In the genomic region with DNA sequence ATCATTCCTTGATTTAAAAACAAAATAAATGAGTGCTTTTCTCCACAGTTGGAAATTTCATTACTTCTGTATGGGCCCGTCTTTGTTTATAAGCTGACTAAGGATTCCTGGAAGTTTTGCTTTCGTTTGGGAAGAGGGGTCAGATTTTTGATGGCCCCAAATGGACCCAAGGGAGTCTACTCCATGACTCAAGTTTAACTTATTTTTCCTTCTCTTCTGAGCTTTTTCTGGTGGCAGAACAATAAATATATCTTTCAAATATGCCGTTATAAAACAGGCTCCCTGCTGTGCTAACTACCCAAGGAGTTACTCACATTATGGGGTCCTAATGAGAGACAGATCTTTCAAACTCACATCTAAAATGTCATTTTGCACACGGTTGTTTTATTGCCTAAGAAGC, we compare ENCODE assay signal across 22 mouse cellular contexts.
A peak's percentile ranks its signal among the peaks of the same experiment; 100 is the strongest.
DNase-seq lines count a peak whose midpoint lies in the region; ATAC-seq and TF ChIP-seq lines count a peak whose summit lies in the region.
"Had no signal": no experiment of that assay in that cellular context is flagged by ENCODE, and none has a peak within 500 bp of the region (broad histone marks: within the 10 kb centered on the region; RNA-seq: fewer than 3 reads in every experiment).

No protein-coding gene starts in this region.

- H3K9me3 ChIP-seq in kidney, embryonic 15.5 days (replicated peaks), result no peaks in the 10 kb centered on the region
- H3K9me3 ChIP-seq in limb, embryonic 11.5 days (ENCODE audit: control insufficient read depth, low read length), result no peaks in the 10 kb centered on the region
- H3K9me3 ChIP-seq: embryonic facial prominence, embryonic 15.5 days; forebrain, embryonic 10.5 days; heart, embryonic 13.5 days; liver, embryonic 12.5 days had no signal

- peak overlapping the region; percentile 73; the same call in 1 of the 2 replicates for H3K27ac ChIP-seq in kidney, embryonic 15.5 days
- no peak overlapping the region for H3K27ac ChIP-seq in kidney, adult 2 months (ENCODE audit: insufficient read depth, low read depth, low read length)
- H3K27ac ChIP-seq in limb, embryonic 11.5 days (replicated peaks; ENCODE audit: low read depth, low read length), result no peak overlapping the region
- H3K27ac ChIP-seq: embryonic facial prominence, embryonic 15.5 days; forebrain, embryonic 10.5 days; hindbrain, embryonic 14.5 days; liver, embryonic 12.5 days had no signal

- H3K27me3 ChIP-seq in kidney, embryonic 15.5 days, result no peaks in the 10 kb centered on the region
- H3K27me3 ChIP-seq in kidney, adult 2 months (replicated peaks; ENCODE audit: control insufficient read depth, insufficient read depth, low read length), result no peaks in the 10 kb centered on the region
- 0 out of 2 replicates have a peak, but pooled peaks cover 2% of the 10 kb centered on the region for H3K27me3 ChIP-seq in limb, embryonic 11.5 days (ENCODE audit: control insufficient read depth, insufficient read depth, low read length)
- H3K27me3 ChIP-seq: embryonic facial prominence, embryonic 15.5 days; heart, embryonic 13.5 days; liver, embryonic 12.5 days; megakaryocyte, embryonic 14.5 days had no signal

- H3K9ac ChIP-seq in kidney, embryonic 15.5 days, result no peak overlapping the region
- no peak overlapping the region for H3K9ac ChIP-seq in limb, embryonic 11.5 days (ENCODE audit: low read length)
- H3K9ac ChIP-seq: embryonic facial prominence, embryonic 15.5 days; heart, embryonic 13.5 days; hindbrain, embryonic 14.5 days; liver, embryonic 12.5 days had no signal

- TF ChIP-seq CTCF in kidney, adult 2 months (conservative IDR thresholded peaks at IDR 0.05; ENCODE audit: insufficient read depth, insufficient read length, low read depth, low read length), result no peak

- H3K36me3 ChIP-seq in kidney, embryonic 15.5 days, result no peaks in the 10 kb centered on the region
- no peaks in the 10 kb centered on the region for H3K36me3 ChIP-seq in kidney, adult 2 months (ENCODE audit: control insufficient read depth, insufficient read depth, low read length)
- H3K36me3 ChIP-seq in limb, embryonic 11.5 days (ENCODE audit: control insufficient read depth, insufficient read depth, low read length), result no peaks in the 10 kb centered on the region
- H3K36me3 ChIP-seq: embryonic facial prominence, embryonic 15.5 days; forebrain, embryonic 10.5 days; heart, embryonic 13.5 days; liver, embryonic 12.5 days had no signal

- 0 out of 2 replicates have a peak, but pooled peaks cover 13% of the 10 kb centered on the region for H3K4me1 ChIP-seq in kidney, embryonic 15.5 days
- H3K4me1 ChIP-seq in kidney, adult 2 months (ENCODE audit: control insufficient read depth, insufficient read depth, low read length), result no peaks in the 10 kb centered on the region
- peaks cover 7% of the 10 kb centered on the region; the same call in 1 of the 2 replicates for H3K4me1 ChIP-seq in limb, embryonic 11.5 days (ENCODE audit: control insufficient read depth, insufficient read depth, low read length)
- H3K4me1 ChIP-seq: forebrain, embryonic 10.5 days; liver, embryonic 12.5 days; megakaryocyte, embryonic 14.5 days had no signal

- TF ChIP-seq POLR2A in kidney, adult 2 months (IDR thresholded peaks at IDR 0.05; ENCODE audit: low read depth, low read length), result no peak

- ATAC-seq in kidney, embryonic 15.5 days (replicated peaks; ENCODE audit: low FRiP score), result peak; percentile 40; the same call in 1 of the 2 replicates
- 0 out of 2 replicates have a peak, but pooled peaks have one; percentile 28 for ATAC-seq in limb, embryonic 11.5 days (ENCODE audit: insufficient number of reproducible peaks, low FRiP score, low TSS enrichment, low read depth)
- ATAC-seq: intestine, postnatal 0 days; liver, embryonic 12.5 days had no signal

- H3K4me3 ChIP-seq in kidney, embryonic 15.5 days (replicated peaks), result no peak overlapping the region
- no peak overlapping the region for H3K4me3 ChIP-seq in kidney, adult 2 months (ENCODE audit: insufficient read depth, low read depth, low read length)
- H3K4me3 ChIP-seq in limb, embryonic 11.5 days (ENCODE audit: low read depth, low read length), result no peak overlapping the region
- H3K4me3 ChIP-seq: embryonic facial prominence, embryonic 15.5 days; forebrain, embryonic 10.5 days; heart, embryonic 13.5 days; liver, embryonic 12.5 days; megakaryocyte, embryonic 14.5 days had no signal

- 0 out of 2 replicates have a peak overlapping the region, but pooled peaks have one; percentile 5 for H3K4me2 ChIP-seq in kidney, embryonic 15.5 days
- no peak overlapping the region for H3K4me2 ChIP-seq in limb, embryonic 11.5 days (ENCODE audit: low read depth, severe bottlenecking)
- H3K4me2 ChIP-seq: embryonic facial prominence, embryonic 15.5 days; heart, embryonic 13.5 days; hindbrain, embryonic 14.5 days; liver, embryonic 12.5 days had no signal

- no peak for DNase-seq in kidney, adult 2 months
- DNase-seq in NIH3T3 (ENCODE audit: low read depth), result peak; percentile 81
- DNase-seq in embryo, embryonic 9.5 days (ENCODE audit: extremely low spot score), result peak; percentile 27
- peak; percentile 45 for DNase-seq in limb, embryonic 11.5 days (ENCODE audit: low spot score)
- DNase-seq in layer of hippocampus, adult 18-20 months (ENCODE audit: low spot score in 2 of 2), result no peak
- DNase-seq in gastrocnemius, postnatal 4 days (ENCODE audit: low spot score in 2 of 2), result no peak
- DNase-seq in thymus, adult 18-20 months, result no peak
- DNase-seq: B cell, adult 2 months; cerebellum, adult 2 months; cerebellum, postnatal 36 days; gastrocnemius, postnatal 10 days; heart, adult 18-20 months; lung, adult 2 months; thymus, postnatal 25 days had no signal

- 13% methylated on average over 4 of the region's 4 CpGs for WGBS in kidney, embryonic 15.5 days
- WGBS in kidney, adult 2 months, result 25% methylated on average over 4 of the region's 4 CpGs
- 2% methylated on average over 4 of the region's 4 CpGs for WGBS in limb, embryonic 11.5 days

Comparison
In these comparisons a context has a peak if more than half of its experiments do, and no peak if none do; other contexts are left out.
1. DNase-seq: peak in NIH3T3 (single experiment), embryo, embryonic 9.5 days (single experiment) and limb, embryonic 11.5 days (single experiment); none in kidney, adult 2 months (single experiment), layer of hippocampus, adult 18-20 months (0 of 2), gastrocnemius, postnatal 4 days (0 of 2) and thymus, adult 18-20 months (0 of 2).